Mouse (Mus musculus): Measurements from ENCODE around the gene Gpr141. TPM values are rescaled to one million over a fixed set of nuclear protein-coding genes. Genes with fewer than 3 reads are reported as not detected.

The Gpr141 gene
- 100 to 1,000 TPM; 134 to 157 TPM for total RNA-seq (2023)

GRCm38 (mm10) chr13:19824071-19824470 is at the start of gene Gpr141:
Gpr141 (minus strand) TSS chr13:19824257.

Other genes with a start within 250 kb of the Gpr141 start
- 1 to 10 TPM; 4.4 to 5.8 TPM for gene Epdr1, start 204.3 kb downstream of the Gpr141 start, total RNA-seq (2023)
- gene Sfrp4, start 201.2 kb downstream of the Gpr141 start, total RNA-seq (2023): under 1 TPM in 1 of 2 experiments, not detected in 1; 0.66 TPM
- not detected for gene Nme8, start 126.5 kb downstream of the Gpr141 start, total RNA-seq (2023)

Data from neutrophil, adult 83 days (primary cell).